Mouse (Mus musculus) lung, postnatal 25 days (tissue): ENCODE measurements around the gene Tmem211.

ENCODE experiments used
- DNase-seq: peaks from one replicate; pipeline ENCODE4 v3.0.0; 2022; ENCODE audit warnings: low spot score

Tmem211 gene

GRCm38 (mm10) chr5:113212156-113212835 is 14.4 kb upstream of the Tmem211 start:
- DNase-seq = no peak

DNA sequence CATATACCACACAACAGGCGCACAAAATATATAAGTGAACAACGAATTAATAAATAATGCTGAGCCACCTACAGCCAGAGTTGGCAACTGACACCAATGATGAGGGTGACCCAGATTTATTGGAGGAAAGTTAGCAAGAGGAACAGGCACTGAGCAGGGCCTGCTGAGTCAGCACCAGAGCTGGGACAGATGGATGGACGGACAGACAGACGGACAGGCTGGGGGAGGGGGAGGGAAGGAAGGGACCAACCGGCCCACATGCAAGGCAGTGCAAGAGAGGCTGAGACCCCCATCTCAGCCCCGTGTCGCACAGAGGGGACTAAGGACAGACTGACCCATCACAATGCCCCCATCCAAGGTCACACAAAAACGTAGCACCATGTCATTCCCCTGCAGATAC is 12.7 kb upstream of the Tmem211 start:
- DNase-seq = no peak

DNA sequence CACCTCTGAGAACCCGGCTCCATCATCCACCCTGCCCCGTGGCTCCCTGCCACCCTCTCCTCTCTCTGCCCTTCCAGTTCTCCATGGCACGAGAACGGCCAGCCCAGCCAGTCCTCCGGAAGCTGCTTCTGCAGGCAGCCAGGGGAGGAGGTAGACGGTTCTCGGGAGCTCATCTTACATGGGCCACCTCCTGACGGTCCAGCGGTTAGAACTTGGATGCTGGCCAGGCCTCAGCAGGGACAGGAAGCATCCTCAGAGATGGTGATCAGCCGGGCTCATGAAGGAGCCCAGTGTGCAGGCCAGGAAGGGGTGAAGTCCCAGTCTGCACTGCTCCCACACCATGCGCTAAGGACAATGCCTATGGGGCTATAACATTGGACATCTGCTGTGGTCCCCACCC is 12.3 kb upstream of the Tmem211 start:
- DNase-seq = peak; percentile 61

DNA sequence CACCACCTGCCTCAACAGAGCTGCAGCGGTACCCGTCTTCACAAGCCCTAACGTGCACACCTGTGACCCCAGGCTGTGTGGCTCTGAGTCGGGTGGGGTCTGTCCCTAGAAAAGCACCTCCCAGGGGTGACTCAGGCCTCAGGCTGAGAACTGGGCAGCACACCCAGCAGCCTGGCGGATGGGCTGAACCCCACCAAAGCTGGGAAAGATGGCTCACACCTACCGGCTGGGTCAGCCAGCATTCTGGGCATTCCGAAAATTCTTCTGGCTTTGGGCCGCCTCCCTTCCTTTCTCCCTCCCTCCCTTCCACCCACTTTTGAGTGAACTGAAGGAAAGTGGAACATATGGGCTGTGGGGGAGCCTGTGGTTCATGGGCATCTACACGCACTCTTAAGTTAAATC is 11.1 kb upstream of the Tmem211 start:
- no peak for DNase-seq

DNA sequence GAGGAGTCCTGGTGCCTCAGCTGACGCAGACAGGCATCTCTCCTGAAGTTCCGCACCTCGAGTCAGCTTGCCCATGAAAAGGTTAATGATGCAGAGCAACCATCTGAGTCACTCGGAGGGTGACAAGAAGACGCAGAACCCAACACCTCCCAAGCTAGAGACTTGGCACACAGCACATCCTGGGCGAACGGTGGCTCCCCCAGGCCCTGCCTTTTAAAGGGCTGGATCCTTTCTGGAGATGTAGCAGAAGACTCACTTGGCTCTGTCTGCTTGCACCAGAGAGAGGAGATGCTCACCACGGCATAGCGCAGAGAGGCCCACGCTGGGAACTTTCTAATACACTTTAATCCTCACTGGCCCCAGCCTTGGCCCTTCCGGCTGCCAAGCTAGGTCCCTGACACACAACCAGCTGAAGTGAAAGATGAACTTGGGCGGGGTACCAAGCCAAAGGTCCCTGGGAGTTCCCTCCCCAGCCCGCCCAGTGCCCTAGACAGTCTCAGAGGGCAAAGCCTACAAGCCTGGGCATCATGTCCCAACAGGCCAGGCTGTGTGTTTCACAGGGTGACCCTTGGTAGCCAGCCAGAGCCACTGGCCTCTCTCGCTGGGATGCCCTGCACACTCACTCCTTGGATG is 10.3 kb upstream of the Tmem211 start:
- DNase-seq = no peak

DNA sequence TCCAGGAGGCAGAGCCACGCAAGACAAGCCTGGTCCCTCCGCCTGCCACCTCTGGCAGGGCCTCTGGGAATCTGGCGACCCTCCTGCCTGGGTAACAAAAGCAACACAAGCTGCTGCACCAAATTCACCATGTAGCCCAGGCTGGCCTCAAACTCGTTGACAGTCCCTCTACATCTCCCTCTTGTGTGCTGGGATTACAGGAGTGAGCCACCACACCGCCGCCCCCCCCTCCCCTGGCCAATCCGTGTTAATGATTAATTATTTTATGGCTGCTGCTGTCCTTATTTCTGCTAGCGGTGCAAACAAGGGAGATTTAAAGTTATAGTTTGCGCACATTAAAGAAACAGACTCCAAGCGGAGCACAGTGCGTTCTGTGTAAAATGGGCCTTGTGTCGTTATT is 9.6 kb upstream of the Tmem211 start:
- DNase-seq = no peak

DNA sequence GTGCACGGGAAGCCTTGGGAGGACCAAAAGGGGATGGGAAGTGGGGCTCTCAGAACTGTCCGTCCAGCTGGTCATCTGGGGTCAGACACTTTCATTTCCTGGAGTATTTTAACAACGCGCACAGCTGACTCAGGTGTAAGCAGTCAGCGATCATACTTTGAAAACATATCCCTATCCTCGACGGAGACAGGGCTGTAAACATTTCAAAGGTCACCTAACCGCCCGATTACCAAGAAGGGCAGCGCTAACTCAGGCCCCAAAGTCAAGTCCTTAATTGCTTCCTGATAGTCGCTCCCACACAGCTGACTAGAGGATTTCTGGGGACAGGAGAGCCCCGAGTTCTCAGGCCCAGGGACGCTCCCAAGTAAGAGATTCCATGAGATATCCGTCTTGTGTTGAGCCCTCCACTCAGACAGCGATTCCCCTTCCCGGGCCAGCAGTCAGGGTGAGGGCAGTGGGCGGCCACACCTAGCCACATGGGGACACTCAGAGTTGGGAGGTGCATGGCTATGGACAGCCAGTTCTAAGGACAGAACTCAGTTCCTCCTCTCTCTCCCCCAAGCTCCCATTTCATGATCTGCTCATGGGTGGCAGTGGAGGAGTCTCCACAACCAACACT is 8.0 kb upstream of the Tmem211 start:
- no peak for DNase-seq

GRCm38 (mm10) chr5:113219450-113219849 is 7.3 kb upstream of the Tmem211 start:
- DNase-seq = no peak

- no peak for DNase-seq
Measured at GRCm38 (mm10) chr5:113219876-113220275, 6.8 kb upstream of the Tmem211 start.

- DNase-seq = no peak
Measured at GRCm38 (mm10) chr5:113220383-113221146, 6.1 kb upstream of the Tmem211 start.

DNA sequence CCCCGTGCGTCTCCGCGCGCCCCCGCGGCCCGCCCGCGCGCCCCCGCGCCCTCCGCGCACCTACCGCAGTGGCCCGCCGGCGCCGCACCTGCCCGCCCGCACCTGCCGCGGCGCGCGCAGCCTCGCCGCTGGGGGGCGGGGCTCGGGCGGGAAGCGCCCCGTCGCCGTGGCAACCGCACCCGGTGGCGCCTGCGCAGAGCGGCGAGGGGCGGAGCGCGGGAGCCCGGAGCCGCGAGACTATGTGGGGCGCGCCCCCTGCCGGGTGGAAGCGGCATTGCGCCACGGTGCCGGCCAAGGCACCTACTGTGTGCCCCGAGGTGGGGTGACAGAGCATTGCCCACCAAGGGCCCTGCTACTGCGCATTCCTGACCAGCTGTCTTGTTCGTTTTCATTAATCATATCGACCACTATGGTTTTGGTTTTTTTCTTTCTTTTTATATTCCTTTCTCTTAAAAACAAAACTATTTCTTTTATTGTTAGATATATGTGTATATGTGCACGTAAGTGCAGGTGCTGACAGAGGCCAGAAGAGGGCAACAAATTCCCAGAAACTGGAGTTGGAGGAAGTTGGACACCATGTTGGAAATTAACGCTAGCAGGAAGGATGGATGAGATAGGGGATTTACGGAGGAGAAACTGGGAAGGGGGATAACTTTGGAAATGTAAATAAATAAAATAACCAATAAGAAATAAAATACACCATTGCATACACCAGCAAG is 5.4 kb upstream of the Tmem211 start, which contains the start of gene 2900026A02Rik:
TSS of gene 2900026A02Rik (minus strand) at position 90 of the 719 bp plus-strand sequence.
- peak; percentile 74 for DNase-seq

DNA sequence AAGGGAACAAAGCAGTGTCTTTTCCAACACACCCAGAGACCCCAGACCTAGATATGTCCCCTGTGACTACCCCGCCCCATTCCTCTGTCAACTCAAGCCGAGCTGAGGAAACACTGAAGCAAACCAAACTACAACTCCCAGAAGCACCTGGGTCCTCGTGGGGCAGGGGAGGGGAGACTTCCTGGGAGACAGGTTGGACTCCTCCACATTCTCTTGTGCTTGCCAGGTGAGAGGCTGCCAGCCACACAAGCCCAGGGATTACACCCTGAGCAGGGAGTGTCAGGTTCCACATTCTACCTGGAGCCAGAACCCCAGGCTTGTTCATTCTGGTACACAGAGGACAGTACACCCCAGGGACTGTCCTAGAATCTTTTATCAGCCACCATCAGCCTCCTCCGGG is 2.8 kb upstream of the Tmem211 start:
- DNase-seq = no peak

DNA sequence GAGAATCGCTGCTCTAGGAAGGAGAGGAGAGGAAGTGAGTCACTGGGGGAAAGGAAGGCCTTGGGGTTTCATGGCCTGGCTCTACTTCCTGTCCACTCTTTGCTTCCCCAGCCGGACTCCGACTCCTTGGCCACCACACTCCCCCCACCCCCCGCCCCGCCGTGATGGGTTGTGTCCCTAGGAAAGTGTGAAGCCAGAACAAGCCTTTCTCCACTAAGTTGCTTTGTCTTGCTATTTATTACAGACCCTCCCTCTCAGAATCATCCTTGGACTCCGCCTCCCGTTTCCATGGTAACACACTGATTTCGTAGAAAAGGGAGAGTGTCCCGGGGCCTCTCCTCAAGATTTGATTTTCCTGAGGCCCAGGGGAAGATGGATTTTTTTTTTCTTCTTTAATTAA is 1.4 kb upstream of the Tmem211 start:
- no peak for DNase-seq

- DNase-seq = no peak
Measured at GRCm38 (mm10) chr5:113225686-113226435, 848 bp upstream of the Tmem211 start.

DNA sequence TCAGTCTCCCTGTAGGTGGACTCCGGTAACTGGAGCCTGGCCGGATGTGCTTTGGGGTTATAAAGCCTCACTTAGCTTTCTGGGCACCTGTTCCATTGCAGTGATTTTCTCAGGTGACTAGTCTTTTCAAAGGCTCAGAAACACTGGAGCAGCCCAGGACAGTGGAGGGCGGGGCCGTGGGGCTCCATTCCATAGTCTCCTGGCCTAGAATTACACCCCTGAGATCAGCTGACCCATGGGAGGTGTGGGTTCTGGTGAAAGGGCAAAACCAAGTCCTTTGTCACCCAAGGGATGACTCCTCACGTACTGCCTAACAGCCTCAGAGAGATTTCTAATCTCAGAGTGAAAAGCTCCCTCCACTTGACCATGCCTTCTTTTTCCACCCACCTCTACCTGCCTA is 3.5 kb downstream of the Tmem211 start:
- DNase-seq = no peak

DNA sequence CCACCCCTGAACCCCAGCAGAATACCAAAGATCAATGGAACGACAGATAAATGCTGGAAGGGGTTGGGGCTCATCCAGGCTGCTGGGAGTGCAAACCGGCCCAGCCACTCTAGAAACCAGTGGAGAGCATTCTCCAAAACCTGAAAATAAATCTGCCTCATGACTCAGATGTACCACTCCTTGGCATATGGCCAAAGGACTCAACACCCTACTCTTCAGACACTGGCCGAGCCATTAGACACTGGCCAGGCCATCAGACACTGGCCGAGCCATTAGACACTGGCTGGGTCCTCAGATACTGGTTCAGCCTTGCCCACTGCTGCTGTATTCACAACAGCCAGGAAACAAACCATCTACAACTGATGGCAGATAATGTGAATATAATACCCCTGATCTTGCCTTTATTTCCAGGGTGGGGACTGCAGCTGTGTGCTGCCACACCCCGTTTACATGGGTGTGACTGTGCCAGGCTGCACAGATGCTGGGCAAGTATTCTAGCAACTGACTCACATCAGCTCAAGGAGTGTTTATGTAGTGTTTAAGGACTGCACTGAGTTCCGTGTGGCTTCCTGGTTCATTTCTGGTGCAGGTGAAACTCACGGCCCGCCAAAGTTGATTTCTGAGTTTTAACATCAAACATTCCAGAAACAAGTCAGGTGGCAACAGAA is 22.7 kb downstream of the Tmem211 start:
- DNase-seq = peak; percentile 28

GRCm38 (mm10) chr5:113250806-113251205 is 24.1 kb downstream of the Tmem211 start:
- no peak for DNase-seq

DNA sequence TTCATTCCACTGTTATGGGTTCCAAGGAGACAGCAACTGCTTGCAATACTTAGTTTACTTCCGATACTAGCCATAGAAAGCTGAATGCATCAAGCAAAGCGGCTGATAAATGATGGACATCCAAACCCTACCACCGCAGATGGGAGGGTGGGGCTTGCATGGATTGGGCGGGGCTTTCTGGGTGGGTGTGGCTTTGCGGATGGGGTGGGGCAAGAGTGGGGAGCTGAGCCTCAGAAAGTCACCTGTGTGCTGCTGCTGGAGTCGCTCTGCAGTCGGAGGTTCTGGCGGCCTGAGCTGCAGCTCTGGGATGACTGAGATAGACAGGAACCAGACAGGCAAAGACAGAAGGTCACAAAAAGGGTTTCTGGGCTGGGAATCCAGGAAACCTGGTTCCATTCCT is 38.9 kb downstream of the Tmem211 start:
- DNase-seq = no peak

- DNase-seq = no peak
Measured at GRCm38 (mm10) chr5:113268246-113268645, 41.5 kb downstream of the Tmem211 start.

DNA sequence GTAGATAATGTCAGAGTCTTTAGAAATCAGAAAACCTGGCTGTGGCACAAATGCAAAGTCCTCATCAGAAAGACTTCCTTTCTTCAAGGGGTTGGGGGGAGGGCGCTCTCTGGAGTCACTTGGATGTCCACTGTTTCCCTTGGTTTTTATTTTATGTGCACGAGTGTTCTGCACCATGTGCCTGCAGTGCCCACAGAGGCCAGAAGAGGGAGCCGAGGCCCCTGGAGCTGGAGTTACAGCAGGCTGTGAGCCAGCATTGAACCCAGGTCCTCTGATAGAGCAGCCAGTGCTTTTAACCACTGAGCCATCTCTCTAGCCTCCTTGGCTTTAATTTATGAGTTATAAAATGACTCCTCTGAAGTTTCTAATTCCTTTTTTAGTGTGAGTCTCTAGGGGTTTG is 43.3 kb downstream of the Tmem211 start:
- no peak for DNase-seq
